Mouse (Mus musculus) neutrophil, adult 5-6 weeks (primary cell): ENCODE measurements around the gene Phldb2. TPM values are rescaled to one million over a fixed set of nuclear protein-coding genes. Genes with fewer than 3 reads are reported as not detected.

Experiments
- ATAC-seq: fragments of 151-379, 151-347 bp; 2 replicates; pipeline ENCODE4 v1.8.0; 2017; ENCODE audit warnings: mild to moderate bottlenecking, moderate TSS enrichment; ENCODE audit not compliant: insufficient number of reproducible peaks, poor library complexity, low FRiP score, severe bottlenecking; ENCODE audit errors: extremely low read depth
- total RNA-seq: library from RNA; stranded (forward); fragments of 200-1000 nt; gene quantifications from 2 replicates; pipeline ENCODE4 v1.2.3, GENCODE M21; 2017

The Phldb2 gene
- total RNA-seq, 1 experiment from 2014 or later: not detected

- ATAC-seq: no peak
Observed at GRCm38 (mm10) chr16:45718296-45718695, 235.1 kb downstream of the Phldb2 start.

GRCm38 (mm10) chr16:45714489-45715150 is 238.8 kb downstream of the Phldb2 start:
- no peak for ATAC-seq

- ATAC-seq: no peak
Observed at GRCm38 (mm10) chr16:45713878-45714277, 239.5 kb downstream of the Phldb2 start.

- no peak for ATAC-seq
Observed at GRCm38 (mm10) chr16:45713261-45713660, 240.1 kb downstream of the Phldb2 start.

DNA sequence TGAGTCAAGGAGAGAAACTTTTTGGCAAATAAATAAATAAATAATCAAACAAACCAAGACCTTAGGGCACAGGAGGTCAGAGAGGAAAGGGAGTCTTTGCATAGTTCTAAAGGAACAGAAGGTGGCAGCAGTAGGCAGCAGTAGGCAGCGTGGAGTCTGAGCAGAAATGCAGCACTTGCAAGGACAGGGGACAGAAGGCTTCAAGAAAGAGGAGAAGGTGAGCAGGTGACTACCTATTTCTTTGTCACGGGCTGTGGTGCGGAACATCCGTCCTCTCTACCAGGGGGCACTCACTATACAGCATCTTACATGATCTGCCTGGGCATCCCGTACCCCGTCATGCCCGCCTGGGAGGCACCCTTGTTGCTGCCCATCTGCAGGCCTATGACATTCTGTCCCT is 242.1 kb downstream of the Phldb2 start:
- no peak for ATAC-seq

DNA sequence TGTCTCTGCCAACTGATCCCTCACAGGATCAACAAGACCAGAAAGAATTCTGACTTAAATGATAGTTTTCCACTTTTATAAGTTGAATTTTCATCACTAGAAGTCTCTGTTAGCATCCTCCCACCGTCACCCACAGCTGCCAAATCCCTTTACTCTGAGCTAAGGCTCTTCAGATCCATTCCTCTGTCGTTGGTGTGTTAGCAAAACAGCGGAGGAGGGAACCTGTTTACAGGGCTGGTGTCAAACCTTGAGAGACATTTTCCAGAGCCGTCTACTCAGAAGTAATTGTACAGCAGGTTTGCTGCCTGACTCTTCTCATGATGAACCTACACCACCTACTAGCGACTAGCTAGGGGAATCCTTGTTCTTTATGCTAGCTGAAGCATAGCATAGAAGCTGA is 254.1 kb downstream of the Phldb2 start:
- no peak for ATAC-seq

DNA sequence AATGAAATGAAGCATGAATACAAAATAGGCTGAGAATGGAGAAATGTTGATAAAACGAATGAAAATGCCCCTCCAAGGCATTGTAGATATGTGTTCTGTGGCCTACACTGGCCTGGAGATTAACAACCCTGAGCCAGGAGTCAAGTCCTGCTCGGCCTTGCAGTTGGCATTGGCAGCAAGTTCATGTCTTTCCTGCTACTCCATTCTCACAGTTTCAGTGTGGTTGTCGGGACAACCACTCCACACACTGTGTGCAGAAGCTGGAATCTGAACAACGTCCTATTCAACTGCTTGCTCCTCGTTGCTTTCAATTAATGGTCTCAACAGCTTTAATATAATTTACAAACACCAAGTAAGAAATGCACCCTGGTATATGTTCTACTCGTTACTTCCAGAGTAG is 255.4 kb downstream of the Phldb2 start:
- no peak for ATAC-seq

Other genes with a start within 250 kb of the Phldb2 start
- gene Tagln3, start 229.0 kb downstream of the Phldb2 start, total RNA-seq: 0.37 and 1.2 TPM in 2 replicates
- gene Abhd10, start 210.6 kb downstream of the Phldb2 start, total RNA-seq: 21.4 and 21.6 TPM in 2 replicates
- 8.3 and 10.5 TPM in 2 replicates for gene Plcxd2, start 56.6 kb upstream of the Phldb2 start, total RNA-seq
- 11.3 and 13.5 TPM in 2 replicates for gene Cd96, start 166.7 kb upstream of the Phldb2 start, total RNA-seq
- gene Gm4737, start 201.5 kb upstream of the Phldb2 start, total RNA-seq: 0.74 TPM in 1 of 2 replicates, not detected in the other